Mouse (Mus musculus) right cerebral cortex, postnatal 25 days (tissue): Measurements from ENCODE around the gene Krt34.

Experiments
- DNase-seq: peaks from one replicate; pipeline ENCODE4 v3.0.0; 2022

The Krt34 gene

DNA sequence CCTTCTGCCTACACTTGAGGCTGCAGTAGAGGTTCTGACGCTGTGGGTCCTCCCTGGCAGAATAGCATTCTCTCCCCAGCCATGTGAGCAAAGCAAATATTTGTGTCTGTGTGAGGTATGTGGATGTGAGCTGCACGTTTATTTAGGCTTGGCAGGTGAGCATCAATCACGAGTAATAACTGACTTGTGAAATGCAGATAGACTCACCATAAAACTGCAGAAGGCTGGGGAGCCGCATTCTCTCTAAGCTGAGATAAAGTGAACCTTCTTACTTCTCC, 47.0 kb downstream of the Krt34 start:
- DNase-seq = no peak

DNA sequence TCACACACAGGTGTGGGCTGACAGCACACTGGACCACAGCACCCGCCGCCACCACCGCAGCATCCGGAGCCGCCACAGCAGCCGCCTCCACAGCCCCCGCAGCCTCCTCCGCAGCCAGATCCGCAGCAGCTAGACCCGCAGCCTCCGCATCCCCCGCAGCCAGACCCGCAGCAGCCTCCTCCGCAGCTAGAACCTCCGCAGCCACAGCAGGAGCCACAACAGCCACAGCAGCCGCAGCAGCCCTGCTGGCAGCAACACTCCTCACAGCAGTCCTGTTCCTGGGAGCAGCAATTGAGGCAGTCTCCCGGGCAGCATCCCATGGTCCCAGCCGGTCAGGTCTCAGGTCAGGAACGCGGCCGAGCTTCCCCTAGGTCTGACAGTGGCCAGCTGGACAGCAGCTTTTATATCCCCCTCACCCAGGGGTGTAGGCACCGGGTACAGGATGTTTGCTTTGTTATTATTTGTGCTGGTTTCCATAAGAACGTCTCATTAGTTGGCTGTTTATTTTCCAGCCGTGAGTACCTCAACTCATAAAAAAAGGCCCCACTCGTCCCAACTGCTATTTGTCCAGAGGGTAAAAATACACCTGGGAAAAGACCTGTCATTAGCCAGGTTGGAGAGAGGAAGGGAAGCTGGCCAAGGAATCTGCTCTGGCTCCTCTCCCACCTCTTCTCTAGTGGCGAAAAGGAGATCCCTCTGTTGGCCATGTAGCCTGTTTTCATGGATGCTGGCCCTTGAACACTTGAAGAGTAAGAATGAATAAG, 47.6 kb downstream of the Krt34 start, which contains the start of gene Krtap17-1:
Krtap17-1 (minus strand) TSS at position 375 of the 764 bp plus-strand sequence.
- DNase-seq = no peak

DNA sequence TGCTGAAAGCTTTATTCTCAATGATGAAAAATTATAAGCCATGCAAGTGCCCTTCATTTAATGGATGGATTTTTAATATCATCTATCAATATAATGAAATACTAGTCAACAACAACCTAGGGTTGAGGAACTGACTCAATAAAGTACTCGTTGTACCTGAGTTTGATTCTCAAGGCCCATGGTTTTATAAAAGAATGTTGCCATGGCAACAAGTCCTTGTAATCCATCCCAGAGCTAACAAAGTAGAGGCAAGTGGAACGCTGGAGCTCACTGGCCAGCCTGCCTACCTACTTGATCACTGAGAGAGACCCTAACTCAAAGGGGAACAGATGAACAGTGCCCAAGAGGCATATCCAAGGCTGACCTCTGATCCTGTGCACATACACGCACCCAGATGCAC, 50.8 kb downstream of the Krt34 start:
- DNase-seq = no peak

DNA sequence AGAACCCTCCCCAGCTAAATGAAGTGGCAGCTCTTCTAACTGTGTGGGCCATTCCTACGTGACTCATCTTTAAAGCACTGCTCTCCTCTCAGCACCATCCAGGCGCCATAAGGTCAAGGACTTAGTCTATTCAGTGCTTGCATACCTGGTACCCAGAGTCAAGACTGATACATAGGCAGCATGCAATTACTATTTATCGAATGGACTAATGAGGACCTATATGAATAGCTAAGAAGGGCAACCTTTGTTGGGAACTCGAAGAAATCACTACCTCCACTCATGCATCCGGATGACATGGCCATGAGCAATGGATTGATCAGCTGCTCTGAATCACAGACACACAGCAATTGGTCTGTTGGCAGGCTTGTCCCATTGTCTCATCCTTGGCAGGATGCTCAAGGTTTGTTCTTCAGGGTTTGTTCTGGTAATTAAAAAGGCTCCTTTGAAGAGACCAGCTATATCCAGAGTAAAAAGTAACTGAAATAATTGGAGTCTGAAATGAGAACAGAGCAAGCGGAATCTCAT, 51.4 kb downstream of the Krt34 start:
- no peak for DNase-seq

DNA sequence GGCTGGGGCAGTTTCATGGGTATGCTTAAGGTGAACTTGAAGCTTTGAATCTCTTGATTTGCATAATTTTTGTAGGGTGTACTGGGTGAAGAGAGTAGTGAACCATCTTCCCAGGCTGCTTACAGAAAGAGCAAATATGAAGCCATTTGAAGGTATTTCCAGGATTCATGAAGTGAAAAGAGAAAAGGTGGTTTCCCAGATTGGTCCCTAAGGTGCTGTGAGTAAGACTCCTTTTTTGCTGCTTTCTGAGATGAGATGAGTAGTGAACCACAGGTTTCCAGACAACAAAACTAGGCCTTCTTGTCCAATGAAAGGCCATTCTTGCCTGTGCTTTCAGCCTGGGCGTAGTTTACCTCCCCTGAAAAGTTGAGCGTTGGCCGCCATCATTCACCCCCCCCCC, 52.8 kb downstream of the Krt34 start:
- no peak for DNase-seq
